Mouse (Mus musculus): Measurements from ENCODE around the gene Sik3.

Gene Sik3

DNA sequence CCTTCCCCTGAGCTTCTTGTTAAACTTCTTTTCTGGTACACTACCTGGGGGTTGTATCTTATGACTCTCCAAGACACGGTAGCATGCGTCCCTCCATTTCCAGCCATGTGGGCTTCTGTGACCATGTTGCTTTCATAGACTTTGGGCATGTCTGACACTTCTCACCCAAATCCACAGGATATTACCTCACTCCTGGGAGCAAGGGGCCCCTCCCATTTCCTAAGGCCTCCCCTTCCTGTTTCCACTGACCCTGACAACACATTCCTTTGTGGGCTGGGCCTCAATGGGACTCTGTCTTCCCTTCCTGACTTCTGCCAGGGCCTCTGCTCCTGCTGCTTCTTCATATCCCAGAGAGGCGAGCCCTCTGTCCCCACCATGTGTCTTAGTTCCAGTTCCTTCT is 244.9 kb downstream of the Sik3 start:
- DNase-seq (ENCODE audit: extremely low spot score, low read depth, low spot score), result no peak

DNA sequence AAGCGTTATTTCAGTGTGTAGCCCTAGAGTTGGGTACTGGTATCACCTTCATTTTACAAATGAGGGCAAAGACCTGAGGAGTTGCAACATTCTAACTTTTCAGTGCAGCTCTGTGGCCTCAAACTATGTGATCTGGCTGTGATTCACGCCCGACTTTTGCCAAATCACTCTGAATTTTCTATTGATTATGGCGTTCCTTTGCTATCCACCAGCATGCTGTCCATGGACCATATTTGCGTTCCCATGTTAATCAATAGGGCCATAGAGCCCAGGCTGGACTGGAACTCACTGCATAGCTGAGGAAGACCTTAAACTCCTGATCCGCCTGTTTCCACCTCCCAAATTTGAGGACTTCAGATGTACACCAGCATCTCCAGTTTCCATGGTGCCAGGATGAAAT is 246.5 kb downstream of the Sik3 start:
- DNase-seq (ENCODE audit: extremely low spot score, low read depth, low spot score), result no peak

DNA sequence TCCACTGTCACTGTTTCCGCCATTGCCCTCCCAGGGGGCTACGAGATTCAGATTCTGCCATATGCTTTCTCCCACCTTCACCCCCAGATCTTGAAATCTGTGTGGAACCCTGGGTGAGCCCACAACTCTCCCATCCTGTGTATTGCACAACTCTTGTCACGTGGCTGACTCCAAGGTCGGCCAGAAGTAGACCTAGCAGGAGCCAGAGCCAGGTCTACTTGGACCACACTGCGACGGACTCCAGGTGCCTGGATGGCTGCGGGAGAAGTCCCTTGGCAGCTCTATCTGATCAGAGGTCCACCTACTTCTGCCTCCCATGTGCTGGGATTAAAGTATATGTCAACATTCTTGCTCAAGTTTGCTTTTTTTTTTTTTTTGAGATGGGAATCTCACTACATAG is 248.5 kb downstream of the Sik3 start:
- no peak for DNase-seq (ENCODE audit: extremely low spot score, low read depth, low spot score)

DNA sequence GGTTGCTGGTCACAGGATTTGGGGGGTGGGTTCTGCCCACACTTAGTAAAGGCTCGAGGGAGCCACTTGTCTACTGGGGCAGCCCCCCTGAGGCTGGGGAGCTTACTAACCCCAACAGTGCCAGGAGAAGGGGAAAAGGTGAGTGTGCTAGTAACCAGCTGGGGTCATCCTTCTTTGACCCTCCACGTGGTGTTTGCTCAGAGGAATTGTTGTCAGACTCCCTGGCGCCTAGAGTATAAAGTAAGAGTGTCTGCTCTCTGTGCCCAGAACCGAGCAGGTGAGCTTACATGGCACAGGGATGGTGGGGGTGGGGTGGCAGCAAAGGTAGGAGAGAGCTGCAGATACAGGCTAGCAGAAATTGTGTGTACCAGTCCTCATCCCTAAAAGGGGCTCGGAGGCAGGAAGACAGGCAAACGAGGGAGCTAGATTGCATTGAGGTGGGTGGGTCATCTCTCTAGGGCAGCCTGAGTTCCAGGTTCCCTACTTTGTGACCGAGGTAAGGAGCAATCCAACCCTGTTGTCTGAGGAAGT is 255.8 kb downstream of the Sik3 start, which contains the start of gene Apoa5:
TSS of gene Apoa5 (plus strand) at position 291 of the 531 bp plus-strand sequence.
- no peak for DNase-seq (ENCODE audit: extremely low spot score, low read depth, low spot score)

DNA sequence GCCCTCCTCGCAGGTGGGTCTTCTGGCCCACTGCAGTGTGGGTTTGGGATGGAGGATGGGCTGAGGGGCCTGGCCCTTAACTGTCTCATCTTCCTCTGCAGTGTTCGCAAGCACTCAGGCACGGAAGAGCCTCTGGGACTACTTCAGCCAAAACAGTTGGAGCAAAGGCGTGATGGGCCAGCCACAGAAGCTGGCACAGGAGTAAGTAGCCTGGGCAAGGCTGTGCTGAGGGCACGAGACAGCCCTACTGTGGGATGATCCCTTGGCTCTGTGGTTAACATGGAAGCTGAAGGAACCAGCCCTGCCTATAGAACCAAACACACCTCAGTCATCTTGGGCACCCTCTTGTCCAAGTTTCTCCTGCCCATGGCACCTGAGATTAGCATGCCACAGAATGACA is 256.5 kb downstream of the Sik3 start:
- no peak for DNase-seq (ENCODE audit: extremely low spot score, low read depth, low spot score)

DNA sequence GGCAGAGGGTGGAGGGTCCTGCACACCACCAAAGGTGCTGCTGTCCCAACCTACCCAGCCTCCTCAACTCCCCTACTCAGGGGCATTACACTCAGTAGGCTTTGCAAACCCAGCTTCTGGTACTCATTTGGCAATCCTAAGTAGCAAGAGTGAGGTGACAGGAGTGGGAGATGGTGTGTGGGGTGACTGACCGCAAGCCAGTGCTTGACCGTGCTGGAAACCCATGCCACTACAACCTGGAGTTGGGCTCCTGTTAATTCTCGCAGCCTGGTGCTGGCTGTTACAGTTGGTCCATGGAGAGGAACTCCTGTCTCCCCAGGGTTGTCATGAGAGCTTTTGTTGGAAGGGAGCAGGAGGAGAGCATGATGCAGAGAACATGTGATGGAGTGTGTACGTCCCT is 258.2 kb downstream of the Sik3 start:
- no peak for DNase-seq (ENCODE audit: extremely low spot score, low read depth, low spot score)

DNA sequence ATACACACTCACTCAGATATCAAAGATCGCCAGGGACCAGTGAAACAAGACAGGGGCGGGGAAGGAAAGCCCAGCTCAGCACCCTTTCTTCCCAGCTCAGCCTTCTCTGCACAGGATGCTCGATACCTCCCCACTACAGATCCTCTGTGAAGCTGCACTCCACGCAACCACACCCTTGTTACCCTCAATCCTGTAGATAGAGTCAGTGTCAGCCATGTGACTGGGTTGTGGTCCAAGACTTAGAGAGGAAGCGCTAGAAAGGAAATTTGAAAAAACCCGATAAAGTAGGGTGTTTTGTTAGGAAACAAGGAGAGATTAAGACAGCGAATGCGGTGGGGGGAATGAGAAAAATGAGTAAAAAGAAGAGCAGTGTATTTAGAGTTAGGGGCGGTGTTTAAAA is 259.4 kb downstream of the Sik3 start:
- DNase-seq (ENCODE audit: extremely low spot score, low read depth, low spot score), result no peak

DNA sequence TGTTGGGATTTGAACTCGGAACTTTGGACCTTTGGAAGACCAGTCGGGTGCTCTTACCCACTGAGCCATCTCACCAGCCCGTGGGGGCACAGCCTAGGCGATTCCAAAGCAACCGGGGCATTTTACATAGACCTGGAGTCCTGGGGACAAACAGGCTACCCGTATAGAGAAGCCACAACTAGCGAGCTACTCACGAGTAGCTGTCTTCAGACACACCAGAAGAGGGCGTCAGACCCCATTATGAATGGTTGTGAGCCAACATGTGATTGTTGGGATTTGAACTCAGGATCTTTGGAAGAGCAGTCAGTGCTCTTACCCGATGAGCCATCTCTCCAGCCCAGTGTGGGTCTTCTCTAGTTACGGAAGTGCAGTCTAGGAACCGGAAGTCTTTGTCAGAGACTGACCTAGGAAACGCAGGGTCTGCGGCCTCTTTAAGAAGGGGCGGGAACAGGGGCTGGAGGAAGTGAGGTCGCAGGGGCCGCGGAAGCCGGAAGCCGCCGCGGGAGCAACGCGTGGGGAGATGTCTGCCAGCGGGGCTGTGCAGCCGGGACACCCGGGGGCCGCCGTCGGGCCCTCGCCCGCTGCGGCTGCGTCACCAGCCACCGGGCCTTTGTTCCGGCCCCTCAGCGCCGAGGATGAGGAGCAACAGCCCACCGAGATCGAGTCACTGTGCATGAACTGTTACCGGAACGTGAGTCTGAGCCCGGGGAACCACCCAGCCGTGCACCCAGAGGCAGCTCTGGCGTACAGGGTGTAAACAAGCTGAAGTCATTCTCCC is 260.2 kb downstream of the Sik3 start, which contains the start of gene Zpr1:
TSS of gene Zpr1 (plus strand) at position 388 of the 778 bp plus-strand sequence.
- peak; percentile 79 for DNase-seq (ENCODE audit: extremely low spot score, low read depth, low spot score)

All from hindlimb bud, embryonic 11.5 days (tissue).